Mouse (Mus musculus) small intestine, adult 2 months (tissue): ENCODE results near the gene Mtcl1.

Experiments used
- CTCF ChIP-seq: fragments of 200-500 bp; IDR thresholded peaks from 2 replicates; pipeline ENCODE4 v1.5.1; 2012; ENCODE audit warnings: low read depth, mild to moderate bottlenecking, control low read depth, inconsistent platforms, low read length, moderate library complexity, mixed read lengths; ENCODE audit not compliant: insufficient replicate concordance, insufficient read length; ENCODE audit errors: extremely low read depth
- POLR2A ChIP-seq: fragments of 200-500 bp; IDR thresholded peaks from 2 replicates; pipeline ENCODE4 v1.6.1; 2012; ENCODE audit warnings: low read depth, mild to moderate bottlenecking, control low read depth, inconsistent platforms, low read length, moderate library complexity

DNA sequence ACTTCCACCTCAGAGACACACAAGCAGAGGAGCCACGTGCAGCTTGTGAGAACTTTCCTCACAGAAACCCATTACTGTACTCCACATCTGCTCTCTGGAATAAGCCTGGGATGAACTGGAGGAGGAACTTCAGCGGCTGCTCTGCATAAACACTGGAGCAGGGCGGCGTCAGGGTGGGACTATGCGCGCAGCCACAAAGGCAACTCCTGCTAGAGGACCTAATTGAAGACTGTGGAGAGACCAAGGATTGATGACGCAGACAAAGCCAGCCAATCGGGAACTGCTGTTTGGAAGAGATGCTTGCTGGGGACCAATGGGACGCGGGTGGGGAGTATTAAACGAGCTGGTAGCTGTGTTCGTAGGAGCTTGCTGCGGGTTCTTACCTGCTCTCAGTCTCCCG is 127.6 kb downstream of the Mtcl1 start:
- TF ChIP-seq POLR2A (no peak), CTCF (no peak)
